Mouse (Mus musculus) yolk sac, embryonic 10.5 days (tissue): ENCODE measurements at regions not wholly inside any gene's neighbourhood (a gene's known extent, or its start where the extent isn't known, plus 50 kb on each side); places are given as distances from the start of the nearest gene placed in this dataset.
A peak's percentile ranks its signal among the peaks of the same experiment; 100 is the strongest.
"Not testable (repeated sequence)": the region's sequence is repeated elsewhere in the genome, so short reads cannot be mapped to it uniquely, and the experiment has no call there.

Experiments used
- DNase-seq: peaks from one replicate; pipeline ENCODE4 v3.0.0-alpha.2; 2017; ENCODE audit warnings: low spot score

DNA sequence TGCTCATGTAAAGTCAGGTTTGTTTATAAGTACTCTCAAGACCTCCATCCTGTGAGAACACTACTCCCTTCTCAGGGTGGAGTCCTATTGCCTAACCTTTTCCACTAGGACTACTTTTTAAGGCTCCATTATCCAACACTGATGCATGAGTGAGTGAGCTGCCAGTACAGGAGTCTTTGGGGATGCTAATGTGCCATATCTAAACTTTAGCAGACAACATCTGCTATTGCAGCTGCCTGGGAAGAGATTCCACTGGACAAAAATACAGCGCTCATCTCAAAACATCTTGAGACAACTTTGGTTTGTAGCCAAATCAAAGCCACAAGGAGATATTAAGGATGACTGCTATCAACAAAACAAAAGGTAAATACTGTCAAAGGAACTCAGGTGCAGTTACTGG is 52.3 kb upstream of the Gm10985 start:
- DNase-seq = no peak

DNA sequence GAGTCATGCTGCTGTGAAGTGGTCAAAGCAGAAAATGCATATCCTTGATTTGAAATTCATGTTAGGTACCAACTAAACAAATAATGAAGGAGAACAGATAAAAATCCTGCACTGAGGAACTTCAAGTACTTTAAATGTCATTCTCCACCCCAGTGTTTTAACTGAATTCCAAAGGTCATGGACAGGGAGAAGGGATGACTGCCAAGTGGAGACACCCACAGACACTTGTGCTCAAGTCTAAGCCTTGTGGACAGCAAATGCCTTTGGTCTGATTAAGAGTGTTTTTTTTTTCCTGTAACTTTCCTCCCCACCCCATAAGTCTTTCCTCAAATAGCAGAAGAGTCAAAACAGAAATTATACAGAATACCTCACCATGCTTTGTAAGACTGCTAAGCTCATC is 55.2 kb upstream of the Gm10985 start:
- no peak for DNase-seq

DNA sequence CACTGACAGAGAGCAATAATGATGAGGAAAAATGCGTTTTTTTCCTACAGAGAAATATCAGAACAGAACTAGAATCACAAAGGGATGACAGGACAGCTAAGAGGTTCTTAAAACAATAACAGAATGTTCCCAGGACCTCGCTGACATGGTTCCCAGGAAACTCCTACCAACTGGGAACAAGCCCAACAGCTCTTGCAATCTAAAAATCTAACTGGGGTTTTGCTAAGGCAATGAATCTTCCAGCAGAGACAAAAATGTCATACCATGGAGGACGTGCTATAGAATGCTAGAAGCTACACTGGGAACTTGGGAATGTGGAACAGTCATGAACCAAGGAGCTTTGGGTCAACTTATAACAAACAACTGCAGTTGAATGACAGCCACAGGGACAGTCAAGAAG is 59.7 kb upstream of the Gm10985 start:
- no peak for DNase-seq

DNA sequence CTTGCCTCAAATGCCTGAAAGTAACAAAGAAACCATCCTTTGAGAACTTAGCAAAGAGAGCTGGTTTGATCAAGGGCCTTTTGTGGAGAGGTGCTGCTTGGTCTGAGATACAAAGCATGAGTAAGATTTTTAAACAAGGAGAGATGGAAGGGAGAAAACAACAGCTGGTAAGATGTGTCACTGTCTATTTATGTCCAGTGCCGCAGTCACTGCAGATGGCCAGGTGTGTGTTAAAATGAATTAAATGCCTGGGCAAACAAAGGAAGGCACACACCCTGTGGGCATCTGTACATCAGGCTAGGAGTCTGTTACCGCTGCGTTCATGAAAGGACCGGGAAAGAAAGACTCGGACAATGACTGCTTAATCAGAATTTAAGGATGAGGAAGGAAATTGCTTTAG is 68.2 kb upstream of the Gm10985 start:
- DNase-seq = no peak

DNA sequence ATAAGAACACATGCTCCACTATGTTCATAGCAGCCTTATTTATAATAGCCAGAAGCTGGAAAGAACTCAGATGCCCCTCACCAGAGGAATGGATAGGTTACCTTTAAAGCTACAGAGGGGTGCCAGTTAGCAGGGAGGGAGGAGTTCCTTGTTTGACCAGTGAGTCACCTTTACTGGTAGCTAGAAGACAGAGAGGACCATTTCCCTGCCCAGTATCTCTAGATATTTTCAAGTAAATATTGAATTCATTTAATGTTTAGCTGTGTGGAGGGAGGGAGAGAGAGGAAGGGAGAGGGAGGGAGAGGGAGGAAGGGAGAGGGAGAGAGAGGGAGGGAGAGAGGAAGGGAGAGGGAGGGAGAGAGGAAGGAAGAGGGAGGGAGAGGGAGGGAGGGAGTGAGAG is 77.3 kb upstream of the Gm10985 start:
- DNase-seq = no peak

DNA sequence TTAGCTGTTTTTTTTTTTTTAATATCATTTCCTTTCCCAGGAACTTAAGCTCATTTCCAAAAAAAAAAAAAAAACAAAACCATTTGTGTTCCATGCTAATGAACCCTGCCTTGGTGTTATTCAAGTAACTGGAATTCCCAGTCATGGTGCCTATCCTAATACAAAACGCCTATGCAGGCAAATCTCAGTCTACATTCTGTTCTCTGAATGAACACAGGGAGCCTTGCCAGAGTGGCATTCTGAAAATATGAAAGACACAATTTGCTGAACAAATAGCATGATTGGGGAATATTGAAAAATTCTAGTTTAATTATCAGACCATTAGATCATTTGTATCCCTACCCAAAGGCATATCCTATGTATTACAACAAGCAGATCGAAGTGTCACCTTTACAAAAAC is 80.9 kb upstream of the Gm10985 start:
- DNase-seq = no peak

DNA sequence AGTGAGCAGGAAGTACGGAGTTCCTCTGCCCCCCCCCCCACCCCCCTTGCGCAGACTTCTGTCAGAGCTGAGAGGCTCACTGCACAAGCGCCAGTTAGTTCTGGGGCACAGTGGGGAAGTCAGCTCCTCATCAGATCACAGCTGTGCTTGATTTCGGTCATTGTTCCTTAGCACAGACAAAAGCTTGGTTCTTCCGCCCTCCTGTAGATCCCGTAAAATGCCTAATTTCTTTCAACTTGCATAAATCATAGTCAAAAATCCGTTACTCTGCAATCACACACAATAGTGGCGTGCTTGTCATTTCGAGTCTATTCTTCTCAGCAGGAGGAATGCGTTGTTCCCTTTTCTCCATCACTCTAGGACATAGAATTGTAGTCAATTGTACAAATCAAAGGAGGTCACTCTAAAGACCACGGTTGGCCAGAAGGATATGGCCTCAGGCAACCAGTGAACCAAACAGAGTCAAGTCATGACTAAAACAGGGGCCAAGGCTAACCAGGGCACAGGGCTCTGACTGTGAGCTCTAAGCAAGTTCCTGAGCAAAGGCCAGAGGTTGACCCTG is 83.3 kb upstream of the Gm10985 start:
- no peak for DNase-seq

DNA sequence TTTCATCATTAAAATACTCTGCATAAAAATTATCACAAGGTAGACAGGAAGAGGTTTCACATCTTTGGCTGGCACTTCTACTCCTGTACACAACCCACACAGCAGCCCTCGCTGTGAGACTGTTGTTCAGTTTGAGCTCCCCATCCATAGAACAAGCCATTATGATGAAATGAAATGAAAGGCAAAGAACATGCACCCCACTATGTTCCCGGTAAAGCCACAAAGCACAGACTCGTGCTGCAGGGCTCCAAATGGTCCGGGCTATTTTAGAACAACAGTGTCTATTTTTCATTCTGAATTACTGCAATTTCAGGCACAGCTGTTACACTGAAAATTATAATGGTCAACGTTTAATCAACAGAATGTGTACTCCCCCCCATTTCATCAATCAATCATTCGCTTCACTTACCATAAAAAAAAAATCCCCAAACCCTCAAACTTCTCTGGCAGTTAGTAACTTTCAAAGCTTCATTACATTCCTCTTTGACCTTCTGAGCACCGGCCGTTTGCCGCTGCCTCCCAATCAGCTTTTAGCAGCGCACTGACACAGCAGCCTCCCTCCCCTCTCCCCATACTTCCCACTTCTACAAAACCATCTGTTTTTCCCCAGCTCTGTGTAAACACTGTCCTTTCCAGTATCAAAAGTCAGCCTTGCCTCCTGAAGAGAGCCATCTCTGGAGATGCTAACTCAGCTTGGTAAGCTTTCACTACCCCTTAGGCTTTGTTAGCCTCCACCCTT is 88.6 kb upstream of the Gm10985 start:
- no peak for DNase-seq

DNA sequence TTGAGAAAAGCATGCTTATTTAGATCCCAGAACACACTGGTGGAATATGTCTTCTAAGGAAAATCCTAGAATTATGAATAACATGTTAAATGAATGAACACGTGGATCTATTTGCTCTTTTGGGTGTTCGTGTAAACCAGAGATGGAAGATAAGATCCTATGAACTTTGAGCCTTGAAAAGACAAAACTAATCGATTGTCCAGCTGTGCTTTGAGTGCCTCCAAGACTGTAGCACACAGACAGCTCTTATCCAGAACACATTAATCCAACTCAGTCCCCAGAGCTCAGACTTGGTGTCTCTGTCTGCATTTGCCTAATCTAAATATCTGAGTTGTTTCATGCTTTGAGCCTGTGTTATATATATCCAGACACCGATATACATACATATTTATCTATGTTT is 80.0 kb upstream of the Frem2 start:
- DNase-seq = no peak

DNA sequence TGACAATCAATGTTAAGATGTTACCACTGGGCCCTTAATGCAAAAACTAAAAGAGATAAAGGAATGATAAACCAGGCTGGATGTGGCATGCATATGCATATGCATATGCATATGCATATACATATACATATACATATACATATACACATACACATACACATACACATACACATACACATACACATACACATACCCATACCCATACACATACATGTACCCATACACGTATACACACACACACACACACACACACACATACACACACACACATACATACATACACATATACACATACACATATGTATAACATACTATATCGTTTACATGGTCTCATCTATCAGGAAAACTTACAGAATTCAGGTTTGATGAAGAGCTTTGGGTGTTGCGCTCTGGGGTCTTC is 78.5 kb upstream of the Frem2 start:
- not testable (repeated sequence) for DNase-seq

DNA sequence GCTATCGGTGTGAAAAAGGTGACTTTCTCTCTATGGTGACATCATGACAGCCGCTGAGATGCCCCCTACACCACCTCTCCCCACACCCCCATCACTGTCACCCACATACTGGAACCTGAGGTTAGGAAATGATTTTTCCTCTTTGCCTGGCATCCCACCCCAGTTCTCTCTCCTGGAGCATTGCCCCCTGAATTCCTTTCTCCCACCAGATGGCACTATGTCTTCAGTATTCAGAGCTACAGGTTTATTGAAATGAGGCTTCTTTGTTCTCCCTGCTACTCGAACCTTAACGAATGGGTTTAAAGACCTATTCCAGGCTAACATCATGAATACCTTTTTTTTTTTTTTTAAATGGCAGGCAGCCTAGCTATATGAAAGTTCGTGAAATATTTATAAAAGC is 78.0 kb upstream of the Frem2 start:
- no peak for DNase-seq

DNA sequence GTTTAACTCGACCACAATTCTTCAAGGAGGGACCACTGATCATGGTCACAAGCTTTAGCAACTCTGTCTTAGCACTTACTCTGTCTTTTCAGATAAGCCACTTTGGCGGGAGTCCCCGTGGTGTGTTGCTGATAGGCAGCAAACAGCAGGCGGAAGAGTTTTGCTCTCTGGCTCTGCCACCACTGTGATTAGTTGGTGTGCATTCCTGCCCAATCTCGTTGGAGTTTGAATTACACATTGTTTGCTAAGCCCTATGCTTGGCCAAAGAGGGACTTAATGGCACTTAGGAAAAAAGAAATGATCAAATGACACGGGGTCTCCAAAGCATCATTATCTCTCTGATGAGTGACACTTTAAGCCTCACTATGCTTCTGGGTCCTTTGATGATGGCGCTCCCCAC is 73.3 kb upstream of the Frem2 start:
- DNase-seq = no peak

DNA sequence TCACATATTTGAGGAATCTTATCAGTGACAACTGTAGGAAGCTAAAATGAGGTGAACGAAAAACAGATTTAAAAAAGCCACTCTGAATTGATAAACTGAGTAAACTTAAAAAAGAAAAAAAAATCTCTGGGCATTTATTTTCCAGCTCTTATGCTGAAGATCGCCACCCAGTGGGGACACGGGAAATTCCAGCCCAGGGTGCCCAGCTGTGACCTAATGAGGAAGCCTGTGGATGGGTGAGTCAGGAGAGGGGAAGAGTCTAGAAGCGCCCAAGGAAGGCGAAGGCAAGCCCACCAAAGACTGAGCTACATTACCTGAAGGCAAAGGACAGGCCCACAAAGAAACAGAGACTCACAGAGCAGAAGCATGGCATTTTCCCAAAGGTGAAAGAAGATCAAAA is 72.7 kb upstream of the Frem2 start:
- DNase-seq = peak; percentile 20

DNA sequence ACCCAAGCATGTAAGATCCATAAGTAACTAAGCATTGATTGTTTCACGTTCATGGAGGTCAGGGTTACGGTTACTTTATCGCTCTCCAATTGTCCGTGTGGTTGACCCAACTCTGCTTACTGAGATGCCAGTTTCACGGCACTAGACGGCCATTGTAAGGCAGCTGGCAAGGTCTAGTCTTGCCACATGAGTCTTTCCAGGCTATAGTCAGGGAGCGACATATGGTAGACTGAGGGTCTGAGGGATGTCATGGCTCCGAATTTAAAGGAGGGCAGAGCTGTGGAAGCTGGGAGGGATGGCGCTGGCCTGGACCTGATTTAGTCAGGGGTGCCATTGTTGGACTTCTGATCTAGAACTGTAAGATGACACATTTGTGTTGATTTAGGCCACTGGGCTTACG is 72.0 kb upstream of the Frem2 start:
- no peak for DNase-seq

DNA sequence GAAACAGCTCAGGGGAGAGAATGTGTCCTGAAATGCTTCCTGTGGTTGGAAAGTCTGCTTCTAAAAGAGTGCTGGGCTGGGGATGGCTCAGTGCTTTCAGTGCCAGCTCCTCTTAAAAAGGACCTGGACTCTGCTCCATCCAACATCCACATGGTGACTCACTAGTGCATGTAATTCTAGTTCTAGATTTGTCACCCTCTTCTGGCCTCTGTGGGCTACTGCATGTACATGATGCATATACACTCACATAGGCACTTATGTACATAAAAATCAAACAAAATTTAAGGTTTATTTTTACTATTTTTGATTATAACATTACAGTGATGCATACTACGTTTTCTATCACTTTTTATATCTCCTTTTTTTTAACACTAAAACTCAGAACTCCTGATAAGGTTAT is 70.6 kb upstream of the Frem2 start:
- DNase-seq = no peak

DNA sequence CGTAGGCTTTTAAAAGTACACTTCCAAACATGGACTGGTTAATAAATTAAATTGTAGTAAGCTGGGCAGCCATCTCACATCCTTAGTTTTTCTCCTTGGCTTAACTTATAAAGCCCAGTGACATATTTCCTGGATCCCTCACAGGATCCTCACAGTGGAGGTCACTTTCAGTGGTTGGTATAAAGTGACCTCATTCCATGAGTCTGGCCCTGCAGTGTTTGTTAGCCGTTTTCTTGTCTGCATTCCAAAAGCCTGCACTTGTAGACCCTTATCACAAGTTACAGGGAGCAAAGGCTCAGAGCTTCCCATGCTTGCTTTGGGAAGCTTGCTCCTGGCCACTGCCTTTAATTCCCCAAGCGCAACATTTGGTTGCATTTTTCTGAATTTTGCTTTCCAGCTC is 49.9 kb upstream of the Frem2 start:
- peak; percentile 17 for DNase-seq
